Mouse (Mus musculus) embryonic facial prominence, embryonic 11.5 days (tissue): ENCODE data around the gene Vamp9. TPM values are rescaled to one million over a fixed set of nuclear protein-coding genes. Genes with fewer than 3 reads are reported as not detected.

Source experiments
- ATAC-seq: fragments of 200-750 bp; cut with Nextera tagmentation; replicated peaks from 2 replicates; pipeline ENCODE4 v1.8.0; 2017; ENCODE audit warnings: low read depth; ENCODE audit not compliant: insufficient number of reproducible peaks, low FRiP score, low TSS enrichment
- DNase-seq: peaks from one replicate; pipeline ENCODE4 v3.0.0-alpha.2; 2015; ENCODE audit warnings: low spot score
- H3K27ac ChIP-seq: fragments of 300-500 bp; sonication (generic); replicated peaks from 2 replicates; pipeline ENCODE4 v1.5.1; 2014; ENCODE audit warnings: mild to moderate bottlenecking, low read depth, low read length, control low read depth
- H3K27me3 ChIP-seq: fragments of 300-500 bp; sonication (generic); 2 replicates; pipeline ENCODE4 v1.6.1; 2014; ENCODE audit warnings: mild to moderate bottlenecking, low read length, moderate library complexity, mixed read lengths; ENCODE audit not compliant: control insufficient read depth, insufficient read depth
- H3K36me3 ChIP-seq: fragments of 300-500 bp; sonication (generic); replicated peaks from 2 replicates; pipeline ENCODE4 v1.6.1; 2014; ENCODE audit warnings: low read depth, mild to moderate bottlenecking, low read length, moderate library complexity, mixed read lengths; ENCODE audit not compliant: control insufficient read depth, insufficient read depth
- H3K4me1 ChIP-seq: fragments of 300-500 bp; sonication (generic); 2 replicates; pipeline ENCODE4 v1.6.1; 2014; ENCODE audit warnings: low read length, mixed read lengths; ENCODE audit not compliant: control insufficient read depth, insufficient read depth
- H3K4me2 ChIP-seq: fragments of 300-500 bp; sonication (generic); 2 replicates; pipeline ENCODE4 v1.6.1; 2014; ENCODE audit warnings: low read depth, mild to moderate bottlenecking, control low read depth, low read length, moderate library complexity
- H3K4me3 ChIP-seq: fragments of 300-500 bp; sonication (generic); 2 replicates; pipeline ENCODE4 v1.5.1; 2014; ENCODE audit warnings: low read depth, low read length, control low read depth
- H3K9ac ChIP-seq: fragments of 300-500 bp; sonication (generic); replicated peaks from 2 replicates; pipeline ENCODE4 v1.6.1; 2014; ENCODE audit warnings: mild to moderate bottlenecking, control low read depth, low read length
- H3K9me3 ChIP-seq: fragments of 300-500 bp; sonication (generic); replicated peaks from 2 replicates; pipeline ENCODE4 v1.6.1; 2016; ENCODE audit warnings: mild to moderate bottlenecking, low read length, inconsistent platforms, mixed read lengths; ENCODE audit not compliant: control insufficient read depth
- WGBS: fragments of 180-500 bp; shearing (Covaris S2); extraction: QIAGEN DNeasy Blood & Tissue Kit; methylation state at CpG from one replicate; pipeline ENCODE4 v1.1.7; 2014; 5-methylcytosine and 5-hydroxymethylcytosine counted together
- polyA plus RNA-seq: library from polyadenylated mRNA; unstranded; fragments of >200 nt; fragmentation: Nextera tagmentation; extraction: Ambion mirVana; gene quantifications from 2 replicates; pipeline ENCODE4 v1.2.1, GENCODE M21; 2014

Vamp9 gene
- polyA plus RNA-seq, 1 experiment from 2014 or later, result not detected

DNA sequence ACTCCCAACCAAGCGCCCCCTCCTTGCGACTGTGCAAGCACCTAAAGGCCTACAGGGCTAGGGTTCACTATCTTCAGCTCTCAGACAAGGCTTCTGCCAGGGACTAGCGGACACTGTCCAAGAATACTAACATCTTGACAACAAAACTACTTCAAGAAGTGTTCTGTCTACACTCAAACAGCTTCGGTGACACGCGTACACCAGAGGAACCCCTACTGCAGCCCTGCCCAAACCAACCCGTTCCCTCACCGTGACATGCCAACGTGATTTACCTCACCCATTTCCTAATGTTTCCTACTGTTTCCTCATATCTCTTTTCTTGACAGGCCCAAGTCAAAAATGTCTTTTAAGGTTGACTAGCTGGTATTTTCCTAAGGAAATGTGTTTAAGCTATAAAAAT is 37.1 kb upstream of the Vamp9 start:
- no peaks in the 10 kb centered on the region for H3K27me3 ChIP-seq
- no peak overlapping the region for H3K9ac ChIP-seq
- H3K9me3 ChIP-seq, result no peaks in the 10 kb centered on the region
- H3K4me1 ChIP-seq, result no peaks in the 10 kb centered on the region
- DNase-seq, result no peak
- no peak overlapping the region for H3K27ac ChIP-seq
- no peaks in the 10 kb centered on the region for H3K36me3 ChIP-seq
- no peak for ATAC-seq
- WGBS, result 93% methylated on average over 9 of the region's 9 CpGs
- H3K4me3 ChIP-seq, result no peak overlapping the region
- no peak overlapping the region for H3K4me2 ChIP-seq

DNA sequence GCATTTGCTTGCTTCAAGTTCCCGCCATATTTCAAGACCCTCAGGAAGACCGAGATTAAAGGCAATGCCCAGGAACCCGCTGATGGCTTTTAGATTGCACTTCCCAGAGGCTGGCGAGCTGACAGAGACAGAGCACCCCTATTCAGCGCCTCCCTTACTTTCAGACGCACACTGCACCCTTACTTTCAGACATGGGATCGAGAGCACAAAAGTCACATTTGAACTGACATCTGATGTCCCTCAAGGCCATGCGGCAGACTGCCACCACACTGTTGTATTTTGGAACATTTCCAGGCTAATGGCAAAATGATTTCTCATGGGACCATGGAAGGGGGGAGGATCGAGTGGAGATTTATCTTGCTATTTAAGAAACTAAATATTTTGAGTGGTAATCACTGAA is 28.5 kb upstream of the Vamp9 start:
- WGBS, result 73% methylated on average over 9 of the region's 9 CpGs

DNA sequence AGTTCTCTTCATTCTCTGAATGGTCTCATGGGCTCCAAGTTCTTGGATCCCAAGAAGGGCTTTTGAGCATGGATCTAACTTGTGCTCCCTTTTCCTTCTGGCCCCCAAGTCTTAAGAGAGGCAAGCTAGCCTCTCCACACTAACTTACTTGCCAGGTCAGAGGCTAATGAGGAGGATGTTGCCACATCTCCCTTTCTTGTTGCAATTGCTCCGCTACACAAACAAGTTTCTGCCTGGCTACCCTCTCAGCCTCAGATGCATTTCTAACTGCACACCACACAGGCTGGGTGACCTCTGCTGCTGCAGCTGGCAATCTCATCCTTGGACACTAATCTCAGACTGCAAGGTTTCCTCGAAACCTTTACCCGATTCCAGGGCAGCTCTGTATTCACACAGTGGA is 23.6 kb upstream of the Vamp9 start:
- no peak for ATAC-seq
- H3K27ac ChIP-seq, result no peak overlapping the region
- H3K4me3 ChIP-seq, result no peak overlapping the region
- no peaks in the 10 kb centered on the region for H3K9me3 ChIP-seq
- no peak overlapping the region for H3K9ac ChIP-seq
- no peak for DNase-seq
- 73% methylated on average over 3 of the region's 3 CpGs for WGBS
- H3K4me2 ChIP-seq, result no peak overlapping the region
- H3K27me3 ChIP-seq, result no peaks in the 10 kb centered on the region
- H3K36me3 ChIP-seq, result no peaks in the 10 kb centered on the region
- no peaks in the 10 kb centered on the region for H3K4me1 ChIP-seq

More for the DNA sequence above, 28.5 kb upstream of the Vamp9 start:
- no peaks in the 10 kb centered on the region for H3K9me3 ChIP-seq
- H3K4me1 ChIP-seq, result no peaks in the 10 kb centered on the region
- no peak overlapping the region for H3K27ac ChIP-seq
- H3K27me3 ChIP-seq, result no peaks in the 10 kb centered on the region
- no peak overlapping the region for H3K4me2 ChIP-seq
- ATAC-seq (no peak), DNase-seq (no peak)
- H3K36me3 ChIP-seq, result no peaks in the 10 kb centered on the region
- H3K9ac ChIP-seq, result no peak overlapping the region
- no peak overlapping the region for H3K4me3 ChIP-seq

- whole genome bisulfite sequencing, result 91% methylated on average over 4 of the region's 4 CpGs
- no peaks in the 10 kb centered on the region for H3K27me3 ChIP-seq
- no peak overlapping the region for H3K4me2 ChIP-seq
- DNase-seq (no peak), ATAC-seq (no peak)
- H3K27ac ChIP-seq, result no peak overlapping the region
- no peaks in the 10 kb centered on the region for H3K4me1 ChIP-seq
- H3K36me3 ChIP-seq, result no peaks in the 10 kb centered on the region
- no peaks in the 10 kb centered on the region for H3K9me3 ChIP-seq
- H3K9ac ChIP-seq, result no peak overlapping the region
- H3K4me3 ChIP-seq, result no peak overlapping the region
Observed at GRCm38 (mm10) chr5:99884035-99884434, 22.0 kb upstream of the Vamp9 start.

DNA sequence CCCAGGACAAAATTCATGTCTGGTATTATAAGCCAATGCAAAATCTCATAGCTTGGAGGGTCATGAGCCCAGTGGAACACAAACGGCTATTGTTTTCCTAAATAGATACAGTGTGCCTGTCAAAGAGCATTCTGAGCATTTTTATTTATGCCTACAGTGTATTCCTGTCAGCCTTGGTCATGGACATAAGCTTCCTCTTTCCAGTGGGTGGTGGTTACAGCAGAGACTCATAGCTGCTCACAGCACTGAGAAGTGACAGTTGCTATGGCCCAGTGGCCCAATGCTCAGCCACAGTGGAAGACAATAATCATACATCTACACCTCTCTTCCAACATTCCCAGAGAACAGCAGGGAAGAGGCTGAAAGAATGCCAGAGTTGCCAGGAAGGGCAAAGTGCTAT is 18.9 kb upstream of the Vamp9 start:
- 93% methylated on average over 1 of the region's 1 CpGs for WGBS
- no peak for ATAC-seq

DNA sequence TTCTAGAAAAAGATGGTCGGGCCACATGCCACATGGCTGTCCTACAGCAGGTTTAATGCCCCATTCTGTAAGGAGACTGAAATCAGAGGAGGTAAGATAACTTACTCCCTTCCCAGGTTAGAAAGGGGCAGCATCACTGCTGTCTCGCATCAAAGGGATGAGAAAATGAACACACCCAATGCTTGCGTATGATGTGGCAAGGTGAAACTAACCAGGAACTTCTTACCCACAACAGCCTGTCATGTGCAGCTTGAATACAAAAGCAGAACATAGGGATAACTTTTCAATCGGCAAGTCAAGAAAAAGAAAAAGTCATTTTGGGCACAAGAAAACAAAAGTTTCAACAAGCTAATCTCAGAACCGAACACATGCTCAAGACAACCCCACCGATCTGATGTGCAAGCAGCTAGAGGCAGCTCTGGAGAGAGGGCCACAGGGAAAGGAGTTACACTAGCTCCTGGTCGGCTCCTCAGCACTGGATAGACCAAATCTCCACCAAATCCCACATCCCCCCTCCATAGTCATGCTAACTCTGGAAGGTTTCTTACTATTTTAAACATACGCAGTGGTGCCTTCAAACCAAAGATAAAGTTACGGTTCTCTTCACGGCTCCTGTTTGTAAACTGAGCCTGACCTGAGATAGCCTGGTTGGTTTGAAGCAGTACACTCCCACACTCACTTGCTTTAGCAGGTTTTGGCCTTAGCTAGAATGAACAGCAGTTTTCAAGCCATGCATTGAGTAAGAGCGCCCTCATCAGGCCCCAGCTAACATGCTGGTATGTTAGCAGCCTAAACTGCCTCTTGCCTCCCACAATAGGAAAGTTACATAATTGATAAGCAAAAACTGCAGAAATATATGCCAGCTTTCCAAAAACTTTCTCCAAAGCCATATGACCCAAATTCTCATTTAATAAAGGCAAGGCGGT is 14.3 kb upstream of the Vamp9 start:
- no peak overlapping the region for H3K4me3 ChIP-seq
- ATAC-seq, result no peak
- no peak overlapping the region for H3K9ac ChIP-seq
- H3K36me3 ChIP-seq, result no peaks in the 10 kb centered on the region
- H3K27ac ChIP-seq, result no peak overlapping the region
- H3K4me1 ChIP-seq, result no peaks in the 10 kb centered on the region
- DNase-seq, result peak; percentile 79
- no peaks in the 10 kb centered on the region for H3K27me3 ChIP-seq
- no peak overlapping the region for H3K4me2 ChIP-seq
- H3K9me3 ChIP-seq, result no peaks in the 10 kb centered on the region
- WGBS, result 63% methylated on average over 12 of the region's 12 CpGs

More for the DNA sequence above, 18.9 kb upstream of the Vamp9 start:
- Histone ChIP-seq H3K36me3 (no peaks in the 10 kb centered on the region), H3K9me3 (no peaks in the 10 kb centered on the region), H3K4me2 (no peak overlapping the region), H3K27me3 (no peaks in the 10 kb centered on the region), H3K9ac (no peak overlapping the region), H3K4me1 (no peaks in the 10 kb centered on the region), H3K27ac (no peak overlapping the region), H3K4me3 (no peak overlapping the region)
- DNase-seq, result no peak

GRCm38 (mm10) chr5:99900041-99900440 is 6.0 kb upstream of the Vamp9 start:
- no peaks in the 10 kb centered on the region for H3K27me3 ChIP-seq
- no peak overlapping the region for H3K27ac ChIP-seq
- no peaks in the 10 kb centered on the region for H3K9me3 ChIP-seq
- H3K4me3 ChIP-seq, result no peak overlapping the region
- H3K4me2 ChIP-seq, result no peak overlapping the region
- DNase-seq, result peak; percentile 84
- H3K4me1 ChIP-seq, result no peaks in the 10 kb centered on the region
- H3K36me3 ChIP-seq, result no peaks in the 10 kb centered on the region
- ATAC-seq, result no peak
- H3K9ac ChIP-seq, result no peak overlapping the region
- WGBS, result 16% methylated on average over 6 of the region's 6 CpGs

GRCm38 (mm10) chr5:99905731-99906130 is 323 bp upstream of the Vamp9 start:
- no peak for DNase-seq
- WGBS, result 66% methylated on average over 6 of the region's 7 CpGs
- Histone ChIP-seq H3K9me3 (no peaks in the 10 kb centered on the region), H3K4me3 (no peak overlapping the region), H3K4me1 (no peaks in the 10 kb centered on the region), H3K36me3 (no peaks in the 10 kb centered on the region), H3K27ac (no peak overlapping the region), H3K9ac (no peak overlapping the region), H3K4me2 (no peak overlapping the region; the same call in 1 of the 2 replicates), H3K27me3 (no peaks in the 10 kb centered on the region)
- 0 out of 2 replicates have a peak, but pooled peaks have one; percentile 4 for ATAC-seq
